Mouse (Mus musculus): Measurements from ENCODE around the gene Mpig6b. TPM values are rescaled to one million over a fixed set of nuclear protein-coding genes. Genes with fewer than 3 reads are reported as not detected.

The Mpig6b gene
- polyA plus RNA-seq (2014; fragmentation: Illumina TruSeq; extraction: RNeasy Lipid Tissue Mini Kit (QIAGEN cat#74804); ENCODE audit: insufficient read depth, low read depth, low replicate concordance), result 0.84 TPM

GRCm38 (mm10) chr17:35066084-35066483 is at the start of gene Mpig6b:
Mpig6b (minus strand) TSS chr17:35066184.

GRCm38 (mm10) chr17:35115046-35116019 is 49.3 kb upstream of the Mpig6b start, which contains the start of gene Ly6g5b:
Ly6g5b (minus strand) TSS chr17:35115428.

GRCm38 (mm10) chr17:35108097-35108496 is 42.1 kb upstream of the Mpig6b start, which contains the start of gene Ly6g5c:
Ly6g5c (plus strand) TSS chr17:35108279.

GRCm38 (mm10) chr17:35088825-35089644 is 23.1 kb upstream of the Mpig6b start, which contains the start of gene Abhd16a:
Abhd16a (plus strand) TSS chr17:35089263.

GRCm38 (mm10) chr17:35085208-35085865 is 19.4 kb upstream of the Mpig6b start, which contains the start of gene Ly6g6f:
Ly6g6f (minus strand) TSS chr17:35085610.

GRCm38 (mm10) chr17:35077786-35078233 is 11.8 kb upstream of the Mpig6b start, which contains the start of gene Ly6g6d:
Ly6g6d (minus strand) TSS chr17:35078065.

GRCm38 (mm10) chr17:35076507-35077176 is 10.7 kb upstream of the Mpig6b start, which contains the start of gene Ly6g6e:
Ly6g6e (plus strand) TSS chr17:35076902.

GRCm38 (mm10) chr17:35064951-35065947 is 735 bp downstream of the Mpig6b start, which contains the start of gene Ly6g6c:
Ly6g6c (plus strand) TSS chr17:35065388.

GRCm38 (mm10) chr17:35058911-35059892 is 6.8 kb downstream of the Mpig6b start, which contains the start of gene Ddah2:
Ddah2 (plus strand) TSS chr17:35059035.

GRCm38 (mm10) chr17:35049561-35050016 is 16.4 kb downstream of the Mpig6b start, which contains the start of gene Clic1:
Clic1 (plus strand) TSS chr17:35049966.

GRCm38 (mm10) chr17:35046681-35047455 is 19.1 kb downstream of the Mpig6b start, which contains the start of gene Msh5:
Msh5 (minus strand) TSS chr17:35046745.

GRCm38 (mm10) chr17:35027277-35028068 is 38.5 kb downstream of the Mpig6b start, which contains the start of gene Sapcd1:
Sapcd1 (minus strand) TSS chr17:35028016.

GRCm38 (mm10) chr17:35016376-35016775 is 49.6 kb downstream of the Mpig6b start, which contains the start of gene Vwa7:
Vwa7 (plus strand) TSS chr17:35016579.

All from lung, adult 10 weeks (tissue).